In genomic region chr1:157578336-157578735, GRCm38 (mm10) we compare ENCODE assay signal across 29 mouse cellular contexts.
DNase-seq lines count a peak whose midpoint lies in the region; ATAC-seq and TF ChIP-seq lines count a peak whose summit lies in the region.
"Had no signal": no experiment of that assay in that cellular context is flagged by ENCODE, and none has a peak within 500 bp of the region (broad histone marks: within the 10 kb centered on the region; RNA-seq: fewer than 3 reads in every experiment).

No protein-coding gene starts in this region.

- H3K27me3 ChIP-seq in hindbrain, embryonic 13.5 days, result no peaks in the 10 kb centered on the region
- no peaks in the 10 kb centered on the region for H3K27me3 ChIP-seq in hindbrain, postnatal 0 days (ENCODE audit: insufficient read depth, low read length)
- no peaks in the 10 kb centered on the region for H3K27me3 ChIP-seq in midbrain, embryonic 14.5 days (ENCODE audit: control insufficient read depth, insufficient read depth, low read length)
- H3K27me3 ChIP-seq in midbrain, embryonic 11.5 days (ENCODE audit: control insufficient read depth, insufficient read depth, low read length), result no peaks in the 10 kb centered on the region
- no peaks in the 10 kb centered on the region for H3K27me3 ChIP-seq in neural tube, embryonic 14.5 days (ENCODE audit: control insufficient read depth, insufficient read depth, low read length)
- H3K27me3 ChIP-seq: embryonic facial prominence, embryonic 15.5 days; limb, embryonic 12.5 days; liver, embryonic 15.5 days; midbrain, embryonic 12.5 days; stomach, embryonic 15.5 days had no signal

- H3K4me2 ChIP-seq in hindbrain, embryonic 13.5 days, result no peak overlapping the region
- no peak overlapping the region for H3K4me2 ChIP-seq in hindbrain, postnatal 0 days (ENCODE audit: low read depth, low read length)
- H3K4me2 ChIP-seq in midbrain, embryonic 14.5 days (ENCODE audit: low read length), result no peak overlapping the region
- H3K4me2 ChIP-seq in midbrain, embryonic 11.5 days, result no peak overlapping the region
- H3K4me2 ChIP-seq in neural tube, embryonic 14.5 days (ENCODE audit: low read depth, low read length), result no peak overlapping the region
- H3K4me2 ChIP-seq: embryonic facial prominence, embryonic 15.5 days; heart, embryonic 11.5 days; limb, embryonic 12.5 days; liver, embryonic 15.5 days; lung, embryonic 14.5 days; midbrain, embryonic 12.5 days; stomach, embryonic 15.5 days had no signal

- no peaks in the 10 kb centered on the region for H3K9me3 ChIP-seq in hindbrain, embryonic 13.5 days
- no peaks in the 10 kb centered on the region for H3K9me3 ChIP-seq in hindbrain, postnatal 0 days (ENCODE audit: low read length)
- no peaks in the 10 kb centered on the region for H3K9me3 ChIP-seq in midbrain, embryonic 14.5 days (ENCODE audit: control insufficient read depth, low read length)
- no peaks in the 10 kb centered on the region for H3K9me3 ChIP-seq in midbrain, embryonic 11.5 days (ENCODE audit: control insufficient read depth, low read length)
- H3K9me3 ChIP-seq in neural tube, embryonic 14.5 days (ENCODE audit: control insufficient read depth, low read length), result no peaks in the 10 kb centered on the region
- H3K9me3 ChIP-seq: embryonic facial prominence, embryonic 10.5 days; embryonic facial prominence, embryonic 15.5 days; limb, embryonic 12.5 days; liver, embryonic 15.5 days; midbrain, embryonic 12.5 days; stomach, embryonic 15.5 days had no signal

- TF ChIP-seq CTCF in hindbrain, postnatal 0 days (IDR thresholded peaks at IDR 0.05; ENCODE audit: low read depth), result no peak
- TF ChIP-seq CTCF in brain, embryonic 14.5 days (IDR thresholded peaks at IDR 0.05; ENCODE audit: borderline replicate concordance, extremely low read depth, insufficient read depth, insufficient read length), result no peak

- peak overlapping the region; percentile 23 for H3K27ac ChIP-seq in hindbrain, embryonic 13.5 days
- no peak overlapping the region for H3K27ac ChIP-seq in hindbrain, postnatal 0 days
- 0 out of 2 replicates have a peak overlapping the region, but pooled peaks have one; percentile 8 for H3K27ac ChIP-seq in midbrain, embryonic 14.5 days (replicated peaks; ENCODE audit: low read depth, low read length)
- H3K27ac ChIP-seq in midbrain, embryonic 11.5 days (ENCODE audit: low read depth, low read length), result no peak overlapping the region
- H3K27ac ChIP-seq in neural tube, embryonic 14.5 days (ENCODE audit: low read depth, low read length), result peak overlapping the region; percentile 3; the same call in 1 of the 2 replicates
- H3K27ac ChIP-seq: embryonic facial prominence, embryonic 10.5 days; embryonic facial prominence, embryonic 15.5 days; gastrocnemius, adult 2 months; left cerebral cortex, adult 2 months; limb, embryonic 12.5 days; liver, embryonic 15.5 days; midbrain, embryonic 12.5 days; stomach, embryonic 15.5 days had no signal

- no peak for DNase-seq in hindbrain, postnatal 0 days (ENCODE audit: low spot score)
- DNase-seq in midbrain, embryonic 14.5 days, result no peak
- no peak for DNase-seq in midbrain, embryonic 11.5 days (ENCODE audit: low spot score, missing footprints)
- DNase-seq in brain, embryonic 14.5 days (ENCODE audit: low read depth), result peak; percentile 44
- DNase-seq in retina, embryonic 14.5 days (ENCODE audit: low spot score), result no peak
- DNase-seq: adrenal gland, postnatal 14 days; cerebellum, adult 2 months; cerebellum, postnatal 25 days; gastrocnemius, adult 2 months; gastrocnemius, postnatal 36 days; heart, adult 18-20 months; heart, postnatal 36 days; kidney, adult 11 months; kidney, postnatal 14 days; lung, embryonic 14.5 days; lung, postnatal 14 days; right cerebral cortex, postnatal 25 days had no signal

- no peak overlapping the region for H3K9ac ChIP-seq in hindbrain, embryonic 13.5 days
- no peak overlapping the region for H3K9ac ChIP-seq in hindbrain, postnatal 0 days (replicated peaks; ENCODE audit: low read length)
- no peak overlapping the region for H3K9ac ChIP-seq in midbrain, embryonic 14.5 days (replicated peaks; ENCODE audit: low read length)
- H3K9ac ChIP-seq in midbrain, embryonic 11.5 days (ENCODE audit: low read length), result no peak overlapping the region
- no peak overlapping the region for H3K9ac ChIP-seq in neural tube, embryonic 14.5 days (replicated peaks; ENCODE audit: low read depth, low read length)
- H3K9ac ChIP-seq: embryonic facial prominence, embryonic 15.5 days; limb, embryonic 12.5 days; liver, embryonic 15.5 days; lung, embryonic 14.5 days; midbrain, embryonic 12.5 days; stomach, embryonic 15.5 days had no signal

- no peak overlapping the region for H3K4me3 ChIP-seq in hindbrain, embryonic 13.5 days
- no peak overlapping the region for H3K4me3 ChIP-seq in hindbrain, postnatal 0 days (ENCODE audit: low read length)
- H3K4me3 ChIP-seq in midbrain, embryonic 14.5 days (replicated peaks; ENCODE audit: low read depth, low read length), result no peak overlapping the region
- no peak overlapping the region for H3K4me3 ChIP-seq in midbrain, embryonic 11.5 days (ENCODE audit: low read depth, low read length)
- no peak overlapping the region for H3K4me3 ChIP-seq in neural tube, embryonic 14.5 days (ENCODE audit: low read depth, low read length)
- H3K4me3 ChIP-seq: embryonic facial prominence, embryonic 10.5 days; embryonic facial prominence, embryonic 15.5 days; gastrocnemius, adult 2 months; left cerebral cortex, adult 2 months; limb, embryonic 12.5 days; liver, embryonic 15.5 days; midbrain, embryonic 12.5 days; stomach, embryonic 15.5 days had no signal

- TF ChIP-seq POLR2A in brain, embryonic 14.5 days (IDR thresholded peaks at IDR 0.05; ENCODE audit: borderline replicate concordance, extremely low read depth, insufficient read depth, insufficient read length, poor library complexity, severe bottlenecking), result no peak

- no peak for ATAC-seq in hindbrain, embryonic 13.5 days (ENCODE audit: low FRiP score)
- no peak for ATAC-seq in hindbrain, postnatal 0 days
- no peak for ATAC-seq in midbrain, embryonic 14.5 days (ENCODE audit: low FRiP score, low TSS enrichment)
- ATAC-seq in midbrain, embryonic 11.5 days (ENCODE audit: low FRiP score), result no peak
- peak; percentile 61 for ATAC-seq in neural tube, embryonic 14.5 days (ENCODE audit: low read depth)
- ATAC-seq: CD4-positive, CD25-positive, alpha-beta regulatory T cell, adult 4 months; inflammation-experienced regulatory T-cells, adult 6 months had no signal

- H3K4me1 ChIP-seq in hindbrain, embryonic 13.5 days (replicated peaks), result peaks cover 3% of the 10 kb centered on the region; the same call in 1 of the 2 replicates
- H3K4me1 ChIP-seq in hindbrain, postnatal 0 days (ENCODE audit: insufficient read depth, low read length), result no peaks in the 10 kb centered on the region
- no peaks in the 10 kb centered on the region for H3K4me1 ChIP-seq in midbrain, embryonic 14.5 days (ENCODE audit: control insufficient read depth, insufficient read depth, low read length)
- no peaks in the 10 kb centered on the region for H3K4me1 ChIP-seq in midbrain, embryonic 11.5 days (ENCODE audit: control insufficient read depth, insufficient read depth, low read length)
- 0 out of 2 replicates have a peak, but pooled peaks cover 4% of the 10 kb centered on the region for H3K4me1 ChIP-seq in neural tube, embryonic 14.5 days (ENCODE audit: control insufficient read depth, insufficient read depth, low read length)
- H3K4me1 ChIP-seq: embryonic facial prominence, embryonic 10.5 days; embryonic facial prominence, embryonic 15.5 days; limb, embryonic 12.5 days; liver, embryonic 15.5 days; midbrain, embryonic 12.5 days; stomach, embryonic 15.5 days had no signal

- WGBS in hindbrain, embryonic 13.5 days, result 81% methylated on average over 8 of the region's 8 CpGs
- 77% methylated on average over 8 of the region's 8 CpGs for WGBS in hindbrain, postnatal 0 days
- WGBS in midbrain, embryonic 14.5 days, result 90% methylated on average over 8 of the region's 8 CpGs
- 95% methylated on average over 8 of the region's 8 CpGs for WGBS in midbrain, embryonic 11.5 days
- WGBS in neural tube, embryonic 14.5 days, result 70% methylated on average over 8 of the region's 8 CpGs

- H3K36me3 ChIP-seq in hindbrain, embryonic 13.5 days, result no peaks in the 10 kb centered on the region
- H3K36me3 ChIP-seq in hindbrain, postnatal 0 days (ENCODE audit: insufficient read depth, low read length), result no peaks in the 10 kb centered on the region
- H3K36me3 ChIP-seq in midbrain, embryonic 14.5 days (ENCODE audit: control insufficient read depth, insufficient read depth, low read length), result no peaks in the 10 kb centered on the region
- no peaks in the 10 kb centered on the region for H3K36me3 ChIP-seq in midbrain, embryonic 11.5 days (ENCODE audit: control insufficient read depth, insufficient read depth, low read length)
- H3K36me3 ChIP-seq in neural tube, embryonic 14.5 days (ENCODE audit: control insufficient read depth, insufficient read depth, low read length), result no peaks in the 10 kb centered on the region
- H3K36me3 ChIP-seq: embryonic facial prominence, embryonic 10.5 days; embryonic facial prominence, embryonic 15.5 days; limb, embryonic 12.5 days; liver, embryonic 15.5 days; midbrain, embryonic 12.5 days; stomach, embryonic 15.5 days had no signal

Comparison
In these comparisons a context has a peak if more than half of its experiments do, and no peak if none do; other contexts are left out.
1. H3K27ac ChIP-seq: peak in hindbrain, embryonic 13.5 days (single experiment), midbrain, embryonic 14.5 days (single experiment) and neural tube, embryonic 14.5 days (single experiment); none in hindbrain, postnatal 0 days (single experiment) and midbrain, embryonic 11.5 days (single experiment).